Mouse (Mus musculus) heart, adult 2 months (tissue): ENCODE measurements at regions not wholly inside any gene's neighbourhood (a gene's known extent, or its start where the extent isn't known, plus 50 kb on each side); places are given as distances from the start of the nearest gene placed in this dataset.

Experiments used
- DNase-seq, 2 experiments: peaks; one replicate each; pipeline ENCODE4 v3.0.0; 2021
- H3K27ac ChIP-seq: fragments of 200-600 bp; 2 replicates; pipeline ENCODE4 v1.8.1; 2022
- H3K27me3 ChIP-seq: fragments of 200-500 bp; 2 replicates; pipeline ENCODE4 v1.6.1; 2012; ENCODE audit warnings: mild to moderate bottlenecking, low read length, inconsistent platforms, mixed read lengths; ENCODE audit not compliant: control insufficient read depth, insufficient read depth
- H3K36me3 ChIP-seq: fragments of 200-500 bp; 2 replicates; pipeline ENCODE4 v1.6.1; 2012; ENCODE audit warnings: low read length, inconsistent platforms; ENCODE audit not compliant: control insufficient read depth, insufficient read depth
- H3K4me1 ChIP-seq: fragments of 200-500 bp; 2 replicates; pipeline ENCODE4 v1.6.1; 2011; ENCODE audit warnings: low read length; ENCODE audit not compliant: control insufficient read depth, insufficient read depth
- H3K4me3 ChIP-seq: fragments of 200-600 bp; 2 replicates; pipeline ENCODE4 v1.8.1; 2022
- H3K79me2 ChIP-seq: fragments of 200-500 bp; replicated peaks from 2 replicates; pipeline ENCODE4 v1.6.1; 2012; ENCODE audit warnings: mild to moderate bottlenecking, inconsistent platforms, low read length, moderate library complexity, mixed read lengths; ENCODE audit not compliant: control insufficient read depth, insufficient read depth
- H3K9ac ChIP-seq: fragments of 200-500 bp; 2 replicates; pipeline ENCODE4 v1.6.1; 2012; ENCODE audit warnings: low read depth, mild to moderate bottlenecking, control low read depth, inconsistent platforms, low read length, mixed read lengths
- CTCF ChIP-seq: fragments of 200-600 bp; IDR thresholded peaks from 2 replicates; pipeline ENCODE4 v1.8.1; 2022; ENCODE audit warnings: antibody characterized with exemption, mild to moderate bottlenecking, moderate library complexity
- EP300 ChIP-seq: fragments of 200-500 bp; IDR thresholded peaks from 2 replicates; pipeline ENCODE4 v1.6.1; 2011; ENCODE audit warnings: low read depth, low read length, control low read depth; ENCODE audit not compliant: insufficient read depth
- POLR2A ChIP-seq: fragments of 200-500 bp; IDR thresholded peaks from 2 replicates; pipeline ENCODE4 v1.6.1; 2011; ENCODE audit warnings: mild to moderate bottlenecking, low read depth, low read length, control low read depth; ENCODE audit not compliant: insufficient read depth
- WGBS: fragments of 180-500 bp; shearing (Covaris S2); methylation state at CpG from one replicate; pipeline ENCODE4 v1.1.7; 2018; 5-methylcytosine and 5-hydroxymethylcytosine counted together
- intact Hi-C: fragments of 180-260 bp; cut with DNase I; formaldehyde crosslinking; loops from one replicate; pipeline ENCODE4 v1.15.1; 2025

GRCm38 (mm10) chr8:90478149-90478548, 130.0 kb upstream of the Tox3 start:
- no peaks in the 10 kb centered on the region for H3K4me1 ChIP-seq
- no peaks in the 10 kb centered on the region for H3K27me3 ChIP-seq
- TF ChIP-seq POLR2A (no peak), EP300 (no peak), CTCF (no peak)
- no peaks in the 10 kb centered on the region for H3K36me3 ChIP-seq
- intact Hi-C loops, result no loop called here
- 70% methylated on average over 4 of the region's 4 CpGs for WGBS
- no peak overlapping the region for H3K4me3 ChIP-seq
- H3K9ac ChIP-seq, result no peak overlapping the region
- DNase-seq, result no peak
- H3K79me2 ChIP-seq, result no peaks in the 10 kb centered on the region
- no peak overlapping the region for H3K27ac ChIP-seq

GRCm38 (mm10) chr8:90474066-90474465, 125.9 kb upstream of the Tox3 start:
- 77% methylated on average over 7 of the region's 7 CpGs for WGBS
- Histone ChIP-seq H3K9ac (no peak overlapping the region), H3K27ac (no peak overlapping the region), H3K4me3 (no peak overlapping the region), H3K27me3 (no peaks in the 10 kb centered on the region), H3K36me3 (no peaks in the 10 kb centered on the region), H3K79me2 (no peaks in the 10 kb centered on the region), H3K4me1 (no peaks in the 10 kb centered on the region)
- TF ChIP-seq CTCF (no peak), POLR2A (no peak), EP300 (no peak)
- no peak for DNase-seq
- intact Hi-C loops, result no loop called here

- no peak overlapping the region for H3K4me3 ChIP-seq
- no peak for DNase-seq
- no peak overlapping the region for H3K27ac ChIP-seq
- no peaks in the 10 kb centered on the region for H3K27me3 ChIP-seq
- no peaks in the 10 kb centered on the region for H3K79me2 ChIP-seq
- no peaks in the 10 kb centered on the region for H3K36me3 ChIP-seq
- WGBS, result 57% methylated on average over 11 of the region's 11 CpGs
- no peaks in the 10 kb centered on the region for H3K4me1 ChIP-seq
- TF ChIP-seq POLR2A (no peak), CTCF (no peak), EP300 (no peak)
- intact Hi-C loops, result no loop called here
- no peak overlapping the region for H3K9ac ChIP-seq
Measured at GRCm38 (mm10) chr8:90470826-90471225, 122.7 kb upstream of the Tox3 start.

- TF ChIP-seq CTCF, result peak; percentile 35
- TF ChIP-seq EP300, result no peak
- Histone ChIP-seq H3K4me1 (no peaks in the 10 kb centered on the region), H3K36me3 (no peaks in the 10 kb centered on the region), H3K27ac (no peak overlapping the region), H3K4me3 (no peak overlapping the region), H3K27me3 (no peaks in the 10 kb centered on the region), H3K79me2 (no peaks in the 10 kb centered on the region), H3K9ac (no peak overlapping the region)
- intact Hi-C loops, result no loop called here
- WGBS, result 62% methylated on average over 1 of the region's 1 CpGs
- DNase-seq, result no peak
Measured at GRCm38 (mm10) chr8:90463708-90464107, 115.6 kb upstream of the Tox3 start.

- no peak overlapping the region for H3K27ac ChIP-seq
- no peak for DNase-seq
- H3K79me2 ChIP-seq, result no peaks in the 10 kb centered on the region
- intact Hi-C loops, result no loop called here
- no peaks in the 10 kb centered on the region for H3K27me3 ChIP-seq
- no peak for TF ChIP-seq EP300
- no peak for TF ChIP-seq POLR2A
- TF ChIP-seq CTCF, result no peak
- H3K36me3 ChIP-seq, result no peaks in the 10 kb centered on the region
- H3K9ac ChIP-seq, result no peak overlapping the region
- 83% methylated on average over 2 of the region's 2 CpGs for WGBS
- no peak overlapping the region for H3K4me3 ChIP-seq
- no peaks in the 10 kb centered on the region for H3K4me1 ChIP-seq
Measured at GRCm38 (mm10) chr8:90455321-90455720, 107.2 kb upstream of the Tox3 start.

GRCm38 (mm10) chr8:90454130-90454529, 106.0 kb upstream of the Tox3 start:
- Histone ChIP-seq H3K27ac (no peak overlapping the region), H3K27me3 (no peaks in the 10 kb centered on the region), H3K9ac (no peak overlapping the region), H3K4me3 (no peak overlapping the region), H3K36me3 (no peaks in the 10 kb centered on the region), H3K79me2 (no peaks in the 10 kb centered on the region), H3K4me1 (no peaks in the 10 kb centered on the region)
- TF ChIP-seq CTCF (no peak), POLR2A (no peak), EP300 (no peak)
- 69% methylated on average over 5 of the region's 5 CpGs for WGBS
- DNase-seq, result no peak
- intact Hi-C loops, result no loop called here
